ENCODE assay signal across 8 mouse cellular contexts in genomic region chr1:150392638-150393487, GRCm38 (mm10). TPM values are rescaled to one million over a fixed set of nuclear protein-coding genes. Genes with fewer than 3 reads are reported as not detected.
A peak's percentile ranks its signal among the peaks of the same experiment; 100 is the strongest.
DNase-seq lines count a peak whose midpoint lies in the region; ATAC-seq and TF ChIP-seq lines count a peak whose summit lies in the region.

Gene Tpr (plus strand): TSS chr1:150392838.
Gene Odr4 (minus strand): TSS chr1:150393080.

- H3K27ac ChIP-seq in embryonic facial prominence, embryonic 13.5 days, result peak within 1 kb of the TSS; percentile 94
- H3K27ac ChIP-seq in kidney, adult 2 months (ENCODE audit: insufficient read depth, low read depth, low read length), result peak within 1 kb of the TSS; percentile 97
- H3K27ac ChIP-seq in limb, embryonic 12.5 days, result peak within 1 kb of the TSS; percentile 93
- peak within 1 kb of the TSS; percentile 94 for H3K27ac ChIP-seq in midbrain, embryonic 15.5 days
- H3K27ac ChIP-seq in spleen, adult 2 months (ENCODE audit: insufficient read depth, low read length), result peak within 1 kb of the TSS; percentile 99

- H3K27me3 ChIP-seq in embryonic facial prominence, embryonic 13.5 days, result no peaks in the 10 kb centered on the region
- no peaks in the 10 kb centered on the region for H3K27me3 ChIP-seq in kidney, adult 2 months (replicated peaks; ENCODE audit: control insufficient read depth, insufficient read depth, low read length)
- no peaks in the 10 kb centered on the region for H3K27me3 ChIP-seq in limb, embryonic 12.5 days
- no peaks in the 10 kb centered on the region for H3K27me3 ChIP-seq in midbrain, embryonic 15.5 days (replicated peaks)
- H3K27me3 ChIP-seq in spleen, adult 2 months (ENCODE audit: control insufficient read depth, insufficient read depth, low read length), result no peaks in the 10 kb centered on the region

- peak; percentile 100 for DNase-seq in 3134 (ENCODE audit: extremely low read depth, insufficient read length, low spot score)
- peak; percentile 96 to 98 for DNase-seq in adrenal gland, postnatal 36 days
- peak; percentile 98 to 99 for DNase-seq in heart, adult 18-20 months
- peak; percentile 99 for DNase-seq in kidney, adult 2 months
- DNase-seq in spleen, adult 2 months (ENCODE audit: low read depth in 1 of 2, low spot score in 2 of 2), result peak; percentile 95 to 98

- TF ChIP-seq CTCF in kidney, adult 2 months (conservative IDR thresholded peaks at IDR 0.05; ENCODE audit: insufficient read depth, insufficient read length, low read depth, low read length), result peak; percentile 59
- TF ChIP-seq CTCF in spleen, adult 2 months (IDR thresholded peaks at IDR 0.05; ENCODE audit: extremely low read depth, insufficient read depth, insufficient read length, insufficient replicate concordance), result peak; percentile 49; the same call in 1 of the 2 replicates

- WGBS in embryonic facial prominence, embryonic 13.5 days, result under 1% methylated on average over 76 of the region's 76 CpGs
- WGBS in kidney, adult 2 months, result under 1% methylated on average over 76 of the region's 76 CpGs
- under 1% methylated on average over 75 of the region's 76 CpGs for WGBS in limb, embryonic 12.5 days
- whole genome bisulfite sequencing in midbrain, embryonic 15.5 days, result under 1% methylated on average over 72 of the region's 76 CpGs
- WGBS in spleen, adult 2 months, result under 1% methylated on average over 76 of the region's 76 CpGs

- peak; percentile 98 for ATAC-seq in embryonic facial prominence, embryonic 13.5 days (ENCODE audit: insufficient number of reproducible peaks, insufficient read depth, low FRiP score, low TSS enrichment, low read depth)
- ATAC-seq in limb, embryonic 12.5 days (ENCODE audit: insufficient number of reproducible peaks, insufficient read depth, low FRiP score, low TSS enrichment, low read depth), result peak; percentile 99
- ATAC-seq in midbrain, embryonic 15.5 days (replicated peaks), result peak; percentile 99

- H3K9me3 ChIP-seq in embryonic facial prominence, embryonic 13.5 days, result no peaks in the 10 kb centered on the region
- no peaks in the 10 kb centered on the region for H3K9me3 ChIP-seq in limb, embryonic 12.5 days
- no peaks in the 10 kb centered on the region for H3K9me3 ChIP-seq in midbrain, embryonic 15.5 days

- H3K9ac ChIP-seq in embryonic facial prominence, embryonic 13.5 days, result peak within 1 kb of the TSS; percentile 87
- H3K9ac ChIP-seq in limb, embryonic 12.5 days (replicated peaks), result peak within 1 kb of the TSS; percentile 81
- H3K9ac ChIP-seq in midbrain, embryonic 15.5 days, result peak within 1 kb of the TSS; percentile 75

- H3K36me3 ChIP-seq in embryonic facial prominence, embryonic 13.5 days, result peaks cover 40% of the 10 kb centered on the region
- H3K36me3 ChIP-seq in kidney, adult 2 months (ENCODE audit: control insufficient read depth, insufficient read depth, low read length), result peaks cover 1% of the 10 kb centered on the region; the same call in 1 of the 2 replicates
- peaks cover 47% of the 10 kb centered on the region for H3K36me3 ChIP-seq in limb, embryonic 12.5 days
- H3K36me3 ChIP-seq in midbrain, embryonic 15.5 days (replicated peaks), result peaks cover 18% of the 10 kb centered on the region
- H3K36me3 ChIP-seq in spleen, adult 2 months (ENCODE audit: control insufficient read depth, insufficient read depth, low read length), result peaks cover 6% of the 10 kb centered on the region; the same call in 1 of the 2 replicates

- peak within 1 kb of the TSS; percentile 81 for H3K4me3 ChIP-seq in embryonic facial prominence, embryonic 13.5 days
- H3K4me3 ChIP-seq in kidney, adult 2 months (ENCODE audit: insufficient read depth, low read depth, low read length), result peak within 1 kb of the TSS; percentile 88
- peak within 1 kb of the TSS; percentile 73 for H3K4me3 ChIP-seq in limb, embryonic 12.5 days (replicated peaks)
- peak within 1 kb of the TSS; percentile 90 for H3K4me3 ChIP-seq in midbrain, embryonic 15.5 days
- H3K4me3 ChIP-seq in spleen, adult 2 months (ENCODE audit: extremely low read depth, insufficient read depth, insufficient read length), result peak within 1 kb of the TSS; percentile 97

- H3K4me2 ChIP-seq in embryonic facial prominence, embryonic 13.5 days, result peak within 1 kb of the TSS; percentile 64
- H3K4me2 ChIP-seq in limb, embryonic 12.5 days, result peak within 1 kb of the TSS; percentile 57
- H3K4me2 ChIP-seq in midbrain, embryonic 15.5 days, result peak within 1 kb of the TSS; percentile 69

- TF ChIP-seq POLR2A in kidney, adult 2 months (IDR thresholded peaks at IDR 0.05; ENCODE audit: low read depth, low read length), result no peak
- no peak; the same call in 1 of the 2 replicates for TF ChIP-seq POLR2A in spleen, adult 2 months (IDR thresholded peaks at IDR 0.05; ENCODE audit: low read depth, low read length)

- peaks cover 8% of the 10 kb centered on the region for H3K4me1 ChIP-seq in embryonic facial prominence, embryonic 13.5 days
- H3K4me1 ChIP-seq in kidney, adult 2 months (ENCODE audit: control insufficient read depth, insufficient read depth, low read length), result no peaks in the 10 kb centered on the region; the same call in 1 of the 2 replicates
- H3K4me1 ChIP-seq in limb, embryonic 12.5 days (replicated peaks), result 0 out of 2 replicates have a peak, but pooled peaks cover 4% of the 10 kb centered on the region
- H3K4me1 ChIP-seq in midbrain, embryonic 15.5 days, result peaks cover 15% of the 10 kb centered on the region
- H3K4me1 ChIP-seq in spleen, adult 2 months (ENCODE audit: control insufficient read depth, insufficient read depth, insufficient read length), result no peaks in the 10 kb centered on the region; the same call in none of the 2 replicates

RNA-seq across cellular contexts. Expression of gene Tpr, which starts in this region (rescaled TPM):
- 100 to 1,000 TPM; 123 to 128 TPM for total RNA-seq in adrenal gland, postnatal 36 days (2021)
- polyA plus RNA-seq in embryonic facial prominence, embryonic 13.5 days (2015; fragmentation: Nextera tagmentation; extraction: Ambion mirVana), result 202 and 207 TPM in 2 replicates
- 100 to 1,000 TPM; 123 to 126 TPM for total RNA-seq in heart, adult 18-20 months (2021)
- 44.6 and 50.3 TPM in 2 replicates for polyA plus RNA-seq in kidney, adult 2 months (2012; rRNA removed)
- polyA plus RNA-seq in limb, embryonic 12.5 days (2016; fragmentation: Nextera tagmentation; extraction: Ambion mirVana), result 212 and 218 TPM in 2 replicates
- 128 and 134 TPM in 2 replicates for polyA plus RNA-seq in midbrain, embryonic 15.5 days (2015; fragmentation: Nextera tagmentation; extraction: Ambion mirVana)
- polyA plus RNA-seq in spleen, adult 2 months (2012; rRNA removed), result 49.3 and 50.5 TPM in 2 replicates

RNA-seq across cellular contexts. Expression of gene Odr4, which starts in this region (rescaled TPM):
- 10 to 100 TPM; 45.2 to 48.1 TPM for total RNA-seq in adrenal gland, postnatal 36 days (2021)
- polyA plus RNA-seq in embryonic facial prominence, embryonic 13.5 days (2015; fragmentation: Nextera tagmentation; extraction: Ambion mirVana), result 41.4 and 45.5 TPM in 2 replicates
- total RNA-seq in heart, adult 18-20 months (2021), result 10 to 100 TPM; 19.7 to 22.8 TPM
- polyA plus RNA-seq in kidney, adult 2 months (2012; rRNA removed), result 7.7 and 11.2 TPM in 2 replicates
- 34.3 and 36.4 TPM in 2 replicates for polyA plus RNA-seq in limb, embryonic 12.5 days (2016; fragmentation: Nextera tagmentation; extraction: Ambion mirVana)
- polyA plus RNA-seq in midbrain, embryonic 15.5 days (2015; fragmentation: Nextera tagmentation; extraction: Ambion mirVana), result 41.9 and 42.0 TPM in 2 replicates
- polyA plus RNA-seq in spleen, adult 2 months (2012; rRNA removed), result 1.6 and 2.3 TPM in 2 replicates

Comparison
In these comparisons a context has a peak if more than half of its experiments do, and no peak if none do; other contexts are left out.
1. Peak in every context shown above with its lines: DNase-seq, ATAC-seq, H3K4me3 ChIP-seq and H3K27ac ChIP-seq.